ENCODE assay signal across 29 mouse cellular contexts in the genomic region with DNA sequence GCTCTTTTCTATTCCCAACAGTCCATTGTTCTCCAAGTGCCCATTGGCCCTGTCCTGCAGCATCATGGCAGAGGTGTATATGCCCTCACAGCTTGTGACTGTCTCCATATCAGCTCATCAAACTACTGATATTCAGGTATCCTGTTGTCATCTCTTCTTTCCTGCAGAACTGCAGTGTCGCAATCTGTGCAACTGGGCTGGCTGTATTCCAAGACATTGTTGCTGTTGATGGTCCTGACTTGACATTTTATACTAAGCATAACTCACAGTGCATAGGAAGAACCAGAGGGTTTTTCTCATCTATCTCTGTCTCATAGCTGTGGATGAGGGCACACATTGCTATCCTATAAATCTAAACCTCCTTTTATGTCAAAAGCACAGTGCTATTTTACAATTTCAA.
DNase-seq lines count a peak whose midpoint lies in the region; ATAC-seq lines count a peak whose summit lies in the region.
"Had no signal": no experiment of that assay in that cellular context is flagged by ENCODE, and none has a peak within 500 bp of the region (broad histone marks: within the 10 kb centered on the region; RNA-seq: fewer than 3 reads in every experiment).

No protein-coding gene starts in this region.

- H3K9me3 ChIP-seq in heart, embryonic 11.5 days (replicated peaks; ENCODE audit: control insufficient read depth, low read length), result no peaks in the 10 kb centered on the region
- H3K9me3 ChIP-seq: embryonic facial prominence, embryonic 15.5 days; forebrain, embryonic 15.5 days; limb, embryonic 15.5 days; liver, embryonic 13.5 days; midbrain, embryonic 15.5 days; neural tube, embryonic 13.5 days had no signal

- no peaks in the 10 kb centered on the region for H3K4me1 ChIP-seq in heart, embryonic 11.5 days (ENCODE audit: control insufficient read depth, insufficient read depth, low read length)
- H3K4me1 ChIP-seq: embryonic facial prominence, embryonic 15.5 days; forebrain, embryonic 15.5 days; heart, embryonic 13.5 days; limb, embryonic 15.5 days; liver, embryonic 13.5 days; midbrain, embryonic 15.5 days had no signal

- ATAC-seq in heart, embryonic 11.5 days (replicated peaks; ENCODE audit: insufficient number of reproducible peaks, low FRiP score, low TSS enrichment), result no peak
- ATAC-seq: forebrain, embryonic 15.5 days; intestine, embryonic 16.5 days; midbrain, embryonic 15.5 days had no signal

- no peaks in the 10 kb centered on the region for H3K36me3 ChIP-seq in heart, embryonic 11.5 days (ENCODE audit: control insufficient read depth, insufficient read depth, low read length)
- H3K36me3 ChIP-seq: embryonic facial prominence, embryonic 15.5 days; forebrain, embryonic 15.5 days; G1E; heart, embryonic 13.5 days; limb, embryonic 15.5 days; liver, embryonic 13.5 days; midbrain, embryonic 15.5 days; neural tube, embryonic 13.5 days had no signal

- no peaks in the 10 kb centered on the region for H3K27me3 ChIP-seq in heart, embryonic 11.5 days (ENCODE audit: control insufficient read depth, insufficient read depth, low read length)
- H3K27me3 ChIP-seq: CH12.LX; embryonic facial prominence, embryonic 15.5 days; forebrain, embryonic 15.5 days; heart, embryonic 13.5 days; limb, embryonic 15.5 days; liver, embryonic 13.5 days; midbrain, embryonic 15.5 days; neural tube, embryonic 13.5 days had no signal

- 77% methylated on average over 1 of the region's 1 CpGs for WGBS in heart, embryonic 11.5 days (ENCODE audit: insufficient replicate concordance)

- H3K9ac ChIP-seq in heart, embryonic 11.5 days (ENCODE audit: low read depth, low read length), result no peak overlapping the region
- H3K9ac ChIP-seq: embryonic facial prominence, embryonic 15.5 days; forebrain, embryonic 15.5 days; heart, embryonic 13.5 days; limb, embryonic 15.5 days; liver, embryonic 13.5 days; midbrain, embryonic 15.5 days; neural tube, embryonic 13.5 days had no signal

- intact Hi-C loops in left cerebral cortex, postnatal 4 days (cut with DNase I), result no loop called here
- intact Hi-C loops in left cerebral cortex, postnatal 10 days (cut with DNase I), result no loop called here

- H3K4me3 ChIP-seq in heart, embryonic 11.5 days (ENCODE audit: low read depth, low read length), result no peak overlapping the region
- H3K4me3 ChIP-seq: embryonic facial prominence, embryonic 15.5 days; forebrain, embryonic 15.5 days; gastrocnemius, adult 2 months; heart, adult 2 months; heart, embryonic 13.5 days; limb, embryonic 15.5 days; liver, embryonic 13.5 days; midbrain, embryonic 15.5 days; neural tube, embryonic 13.5 days had no signal

- H3K4me2 ChIP-seq in heart, embryonic 11.5 days, result no peak overlapping the region
- H3K4me2 ChIP-seq: embryonic facial prominence, embryonic 15.5 days; forebrain, embryonic 15.5 days; heart, embryonic 13.5 days; limb, embryonic 15.5 days; liver, embryonic 13.5 days; midbrain, embryonic 15.5 days; neural tube, embryonic 13.5 days had no signal

- DNase-seq in cerebellum, postnatal 25 days, result peak; percentile 7 to 25
- no peak for DNase-seq in cerebellum, adult 11-12 months
- DNase-seq in left cerebral cortex, postnatal 4 days, result peak; percentile 4
- DNase-seq in left cerebral cortex, postnatal 10 days (ENCODE audit: extremely low spot score in 1 of 2, low spot score in 2 of 2), result no peak
- peak; percentile 64 for DNase-seq in 416B (ENCODE audit: low read depth)
- DNase-seq in ZHBTc4 (ENCODE audit: low read depth, low spot score), result peak; percentile 17
- DNase-seq in gastrocnemius, postnatal 25 days, result no peak
- DNase-seq: B cell, adult 2 months; cerebellum, adult 9-10 months; gastrocnemius, adult 2 months; heart, adult 2 months; heart, postnatal 10 days; kidney, adult 8-10 months; liver, embryonic 13.5 days; lung, adult 18-20 months; lung, postnatal 10 days; thymus, adult 2 months; thymus, postnatal 36 days had no signal

- no peak overlapping the region for H3K27ac ChIP-seq in heart, embryonic 11.5 days (ENCODE audit: low read depth, low read length)
- H3K27ac ChIP-seq: embryonic facial prominence, embryonic 15.5 days; forebrain, embryonic 15.5 days; gastrocnemius, adult 2 months; heart, adult 2 months; heart, embryonic 13.5 days; kidney, postnatal 0 days; limb, embryonic 15.5 days; liver, embryonic 13.5 days; midbrain, embryonic 15.5 days; neural tube, embryonic 13.5 days had no signal

Comparison
In these comparisons a context has a peak if more than half of its experiments do, and no peak if none do; other contexts are left out.
1. DNase-seq: peak in cerebellum, postnatal 25 days (2 of 2), left cerebral cortex, postnatal 4 days (single experiment), 416B (single experiment) and ZHBTc4 (single experiment); none in cerebellum, adult 11-12 months (single experiment), left cerebral cortex, postnatal 10 days (0 of 2) and gastrocnemius, postnatal 25 days (single experiment).